Mouse (Mus musculus): Measurements from ENCODE around the gene Arhgap40. TPM values are rescaled to one million over a fixed set of nuclear protein-coding genes. Genes with fewer than 3 reads are reported as not detected.

Arhgap40 gene
- polyA plus RNA-seq (2012; rRNA removed), result 1.1 TPM in 1 of 2 replicates, not detected in the other

- 57% methylated on average over 10 of the region's 10 CpGs for WGBS
- TF ChIP-seq POLR2A (IDR thresholded peaks at IDR 0.05; ENCODE audit: low read depth, low read length) (no peak), CTCF (IDR thresholded peaks at IDR 0.05; ENCODE audit: extremely low read depth, insufficient read length, insufficient replicate concordance, low read depth, low read length) (no peak)
- Histone ChIP-seq H3K4me3 (ENCODE audit: low read depth, low read length) (no peak within 1 kb of the TSS), H3K27ac (ENCODE audit: insufficient read depth, low read depth, low read length) (no peak within 1 kb of the TSS), H3K4me1 (ENCODE audit: control insufficient read depth, insufficient read depth, insufficient read length, low read length) (no peaks in the 10 kb centered on the region), H3K27me3 (ENCODE audit: control insufficient read depth, insufficient read depth, low read length) (no peaks in the 10 kb centered on the region), H3K36me3 (ENCODE audit: control insufficient read depth, insufficient read depth, low read length) (no peaks in the 10 kb centered on the region)
Measured at GRCm38 (mm10) chr2:158512528-158512927, at the start of gene Arhgap40. Arhgap40 (plus strand) TSS chr2:158512796.

DNA sequence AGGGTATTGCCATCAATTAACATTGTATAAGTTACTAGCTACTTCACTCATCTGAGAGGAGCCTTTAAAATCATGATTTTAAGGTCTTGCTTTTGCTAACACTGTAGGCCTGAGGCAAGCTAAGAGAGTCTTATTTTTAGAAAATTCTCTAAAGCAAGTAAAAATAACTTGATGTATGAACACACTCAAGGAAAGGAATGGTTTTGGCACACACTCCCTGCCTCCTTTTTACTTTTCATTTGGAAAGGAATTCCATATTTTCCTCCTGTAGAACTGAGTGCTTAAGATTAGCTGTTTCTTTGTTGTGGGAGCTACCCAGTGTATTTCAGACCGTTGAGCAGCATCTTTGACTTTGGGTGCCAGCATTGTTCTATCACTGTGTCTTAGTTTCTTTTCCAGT, 38.4 kb upstream of the Arhgap40 start:
- Histone ChIP-seq H3K36me3 (ENCODE audit: control insufficient read depth, insufficient read depth, low read length) (peaks cover 48% of the 10 kb centered on the region), H3K4me1 (ENCODE audit: control insufficient read depth, insufficient read depth, insufficient read length, low read length) (no peaks in the 10 kb centered on the region)

DNA sequence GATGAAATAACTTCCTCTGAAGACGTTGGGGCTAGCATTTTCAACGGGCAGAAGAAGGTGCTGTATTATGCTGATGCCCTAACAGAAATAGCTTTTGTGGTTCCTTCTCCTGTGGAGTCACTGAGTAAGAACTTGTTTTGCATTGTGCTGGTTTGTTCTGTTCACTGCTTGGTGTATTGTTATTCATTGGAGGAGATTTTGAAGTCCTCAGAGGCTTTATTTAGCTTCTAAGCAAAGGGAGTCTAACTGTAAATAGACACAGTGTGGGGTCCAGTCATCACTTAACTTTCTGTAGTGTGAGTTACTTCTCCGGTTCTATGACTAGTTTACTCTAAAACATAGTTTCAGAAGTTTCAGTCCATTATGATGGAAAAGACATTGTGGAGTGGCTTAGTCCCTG, 35.0 kb upstream of the Arhgap40 start:
- no peaks in the 10 kb centered on the region for H3K4me1 ChIP-seq (ENCODE audit: control insufficient read depth, insufficient read depth, insufficient read length, low read length)
- peaks cover 57% of the 10 kb centered on the region for H3K36me3 ChIP-seq (ENCODE audit: control insufficient read depth, insufficient read depth, low read length)
- no peaks in the 10 kb centered on the region for H3K27me3 ChIP-seq (ENCODE audit: control insufficient read depth, insufficient read depth, low read length)
- TF ChIP-seq CTCF (IDR thresholded peaks at IDR 0.05; ENCODE audit: extremely low read depth, insufficient read length, insufficient replicate concordance, low read depth, low read length) (no peak), POLR2A (IDR thresholded peaks at IDR 0.05; ENCODE audit: low read depth, low read length) (no peak)
- 75% methylated on average over 3 of the region's 3 CpGs for WGBS
- no peak overlapping the region for H3K4me3 ChIP-seq (ENCODE audit: low read depth, low read length)
- no peak overlapping the region for H3K27ac ChIP-seq (ENCODE audit: insufficient read depth, low read depth, low read length)

More for the DNA sequence above, 38.4 kb upstream of the Arhgap40 start:
- 89% methylated on average over 1 of the region's 1 CpGs for WGBS
- H3K27me3 ChIP-seq (ENCODE audit: control insufficient read depth, insufficient read depth, low read length), result no peaks in the 10 kb centered on the region
- no peak overlapping the region for H3K27ac ChIP-seq (ENCODE audit: insufficient read depth, low read depth, low read length)
- H3K4me3 ChIP-seq (ENCODE audit: low read depth, low read length), result no peak overlapping the region
- TF ChIP-seq POLR2A (IDR thresholded peaks at IDR 0.05; ENCODE audit: low read depth, low read length) (no peak), CTCF (IDR thresholded peaks at IDR 0.05; ENCODE audit: extremely low read depth, insufficient read length, insufficient replicate concordance, low read depth, low read length) (no peak)

GRCm38 (mm10) chr2:158498457-158498856, 14.1 kb upstream of the Arhgap40 start:
- Histone ChIP-seq H3K27me3 (ENCODE audit: control insufficient read depth, insufficient read depth, low read length) (no peaks in the 10 kb centered on the region), H3K4me1 (ENCODE audit: control insufficient read depth, insufficient read depth, insufficient read length, low read length) (no peaks in the 10 kb centered on the region), H3K4me3 (ENCODE audit: low read depth, low read length) (no peak overlapping the region), H3K27ac (ENCODE audit: insufficient read depth, low read depth, low read length) (no peak overlapping the region), H3K36me3 (ENCODE audit: control insufficient read depth, insufficient read depth, low read length) (peaks cover 40% of the 10 kb centered on the region)
- WGBS, result 92% methylated on average over 5 of the region's 5 CpGs
- TF ChIP-seq POLR2A (IDR thresholded peaks at IDR 0.05; ENCODE audit: low read depth, low read length) (no peak), CTCF (IDR thresholded peaks at IDR 0.05; ENCODE audit: extremely low read depth, insufficient read length, insufficient replicate concordance, low read depth, low read length) (no peak)

DNA sequence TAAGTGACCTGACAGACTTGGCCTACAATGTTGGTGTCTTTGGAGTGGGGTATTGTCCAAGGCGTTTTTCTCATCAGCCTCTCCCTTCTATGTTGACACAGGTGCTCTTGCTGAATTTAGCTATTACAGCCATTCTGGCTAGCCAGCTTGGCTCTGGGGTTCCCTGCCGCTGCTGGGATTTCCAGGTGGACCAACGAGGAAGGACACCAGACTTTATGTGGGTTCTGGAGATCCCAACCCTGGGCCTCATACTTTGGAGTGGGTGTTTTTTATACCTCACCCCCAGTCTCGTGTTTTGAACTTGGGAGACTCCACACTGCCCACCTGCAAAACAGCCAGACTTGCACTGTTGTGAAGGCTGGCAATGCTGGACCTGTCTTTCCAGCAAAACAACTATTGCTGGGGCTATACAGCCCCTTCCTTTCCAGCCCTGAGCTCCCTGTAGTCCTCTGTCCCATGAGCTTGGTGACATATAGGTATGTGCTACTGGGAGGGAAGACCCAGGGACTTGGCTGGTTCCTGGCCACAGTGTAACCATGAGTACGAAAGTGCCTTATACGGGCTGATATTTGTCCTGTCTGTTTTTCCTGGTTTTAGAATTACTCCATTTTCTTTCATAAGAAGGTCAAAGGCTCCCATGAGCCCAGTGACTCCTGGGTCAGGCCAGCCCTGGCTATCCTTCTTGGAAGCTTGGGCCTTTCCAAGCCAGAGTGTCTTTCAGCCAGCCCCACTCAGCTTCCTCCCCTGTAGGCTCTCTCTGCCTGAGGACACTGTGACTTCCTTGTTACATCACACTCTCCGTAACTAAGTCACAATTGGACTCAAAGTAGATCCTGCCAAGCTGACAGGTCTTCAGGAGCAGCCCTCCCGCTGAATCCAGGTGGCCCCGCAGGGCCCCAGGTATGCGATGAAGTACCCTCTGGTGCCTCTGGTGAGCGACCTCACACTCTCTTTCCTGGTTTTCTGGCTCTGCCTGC, 10.5 kb upstream of the Arhgap40 start, which contains the start of gene Adig:
Adig (plus strand) TSS at position 777 of the 977 bp plus-strand sequence.
- Histone ChIP-seq H3K4me1 (ENCODE audit: control insufficient read depth, insufficient read depth, insufficient read length, low read length) (no peaks in the 10 kb centered on the region), H3K27me3 (ENCODE audit: control insufficient read depth, insufficient read depth, low read length) (no peaks in the 10 kb centered on the region), H3K4me3 (ENCODE audit: low read depth, low read length) (no peak within 1 kb of the TSS), H3K36me3 (ENCODE audit: control insufficient read depth, insufficient read depth, low read length) (peaks cover 14% of the 10 kb centered on the region), H3K27ac (ENCODE audit: insufficient read depth, low read depth, low read length) (no peak within 1 kb of the TSS)
- WGBS, result 49% methylated on average over 11 of the region's 11 CpGs
- TF ChIP-seq POLR2A (IDR thresholded peaks at IDR 0.05; ENCODE audit: low read depth, low read length) (no peak), CTCF (IDR thresholded peaks at IDR 0.05; ENCODE audit: extremely low read depth, insufficient read length, insufficient replicate concordance, low read depth, low read length) (no peak)

DNA sequence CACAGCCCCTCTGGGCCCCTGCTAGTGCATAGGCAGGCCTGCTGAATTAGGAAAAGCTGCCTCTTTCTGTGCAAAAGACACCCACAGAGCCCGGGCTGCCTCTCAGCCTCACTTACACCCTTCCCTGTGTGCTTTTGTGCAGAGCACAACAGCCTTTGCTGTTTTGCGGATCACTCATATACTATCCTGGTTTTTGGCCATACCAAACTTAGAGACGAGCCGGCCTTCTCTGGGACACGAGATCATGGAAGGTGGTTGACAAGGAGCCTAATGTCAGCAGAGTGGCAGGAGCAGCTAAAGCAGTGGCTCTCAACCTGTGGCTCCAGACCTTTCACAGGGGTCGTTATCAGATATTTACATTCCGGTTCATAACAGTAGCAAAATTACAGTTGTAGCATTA, 9.4 kb upstream of the Arhgap40 start:
- H3K27ac ChIP-seq (ENCODE audit: insufficient read depth, low read depth, low read length), result no peak overlapping the region
- H3K4me3 ChIP-seq (ENCODE audit: low read depth, low read length), result no peak overlapping the region
- H3K27me3 ChIP-seq (ENCODE audit: control insufficient read depth, insufficient read depth, low read length), result no peaks in the 10 kb centered on the region
- H3K4me1 ChIP-seq (ENCODE audit: control insufficient read depth, insufficient read depth, insufficient read length, low read length), result no peaks in the 10 kb centered on the region
- peaks cover 7% of the 10 kb centered on the region for H3K36me3 ChIP-seq (ENCODE audit: control insufficient read depth, insufficient read depth, low read length)
- 82% methylated on average over 7 of the region's 7 CpGs for WGBS
- no peak for TF ChIP-seq CTCF (IDR thresholded peaks at IDR 0.05; ENCODE audit: extremely low read depth, insufficient read length, insufficient replicate concordance, low read depth, low read length)
- TF ChIP-seq POLR2A (IDR thresholded peaks at IDR 0.05; ENCODE audit: low read depth, low read length), result no peak

DNA sequence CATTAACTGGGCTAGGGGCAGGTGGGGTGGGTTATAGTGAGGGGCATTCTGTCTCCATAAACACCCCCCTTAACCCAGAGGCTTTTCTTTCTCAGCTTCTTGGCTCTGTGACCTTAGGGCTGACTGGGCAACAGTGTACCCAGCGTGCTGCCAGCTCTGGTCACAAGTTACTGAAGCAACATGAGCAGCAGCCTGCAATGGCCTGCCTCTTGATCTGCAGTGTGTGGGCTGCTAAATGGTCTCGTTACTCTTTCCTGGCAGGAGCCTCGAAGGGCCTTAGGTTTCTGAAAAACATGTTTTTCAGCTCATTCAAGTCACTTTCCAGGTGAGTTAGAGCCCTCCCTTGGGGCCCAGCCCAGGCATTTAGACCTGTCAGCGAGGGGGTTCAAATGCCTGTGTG, 8.9 kb upstream of the Arhgap40 start:
- Histone ChIP-seq H3K4me3 (ENCODE audit: low read depth, low read length) (no peak overlapping the region), H3K36me3 (ENCODE audit: control insufficient read depth, insufficient read depth, low read length) (peaks cover 3% of the 10 kb centered on the region; the same call in 1 of the 2 replicates), H3K4me1 (ENCODE audit: control insufficient read depth, insufficient read depth, insufficient read length, low read length) (no peaks in the 10 kb centered on the region), H3K27ac (ENCODE audit: insufficient read depth, low read depth, low read length) (no peak overlapping the region), H3K27me3 (ENCODE audit: control insufficient read depth, insufficient read depth, low read length) (no peaks in the 10 kb centered on the region)
- TF ChIP-seq CTCF (IDR thresholded peaks at IDR 0.05; ENCODE audit: extremely low read depth, insufficient read length, insufficient replicate concordance, low read depth, low read length) (no peak), POLR2A (IDR thresholded peaks at IDR 0.05; ENCODE audit: low read depth, low read length) (no peak)
- WGBS, result 74% methylated on average over 4 of the region's 4 CpGs

Data from small intestine, adult 2 months (tissue).